Mouse (Mus musculus): Measurements from ENCODE around the gene Crip3.

The Crip3 gene

DNA sequence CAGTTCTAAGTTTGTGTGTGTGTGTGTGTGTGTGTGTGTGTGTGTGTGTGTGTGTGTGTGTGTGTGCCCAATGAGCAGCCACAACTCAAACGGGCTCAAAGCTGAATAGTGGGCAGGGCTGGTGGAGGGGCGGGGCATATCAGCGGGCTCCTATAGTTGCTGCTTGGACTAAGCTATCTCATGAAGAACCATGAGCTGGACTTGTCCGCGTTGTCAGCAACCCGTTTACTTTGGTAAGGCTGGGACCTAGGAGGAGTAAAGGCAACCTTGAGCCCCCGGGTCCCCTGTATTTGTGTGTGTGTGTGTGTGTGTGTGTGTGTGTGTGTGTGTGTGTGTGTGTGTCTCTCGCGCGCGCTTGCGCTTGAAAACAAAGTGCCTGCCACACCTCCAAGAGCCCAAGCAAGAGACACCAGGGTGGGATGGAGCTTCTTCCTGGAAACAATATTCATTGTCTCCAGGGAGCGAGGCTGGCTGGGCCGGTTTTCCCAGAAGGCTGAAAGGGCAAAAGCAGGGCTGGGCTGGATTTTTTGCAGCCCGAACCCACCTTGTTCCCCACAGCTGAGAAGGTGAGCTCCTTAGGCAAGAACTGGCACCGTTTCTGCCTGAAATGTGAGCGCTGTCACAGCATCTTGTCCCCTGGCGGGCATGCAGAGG lies at the start of gene Crip3:
Gene Crip3 (plus strand): TSS at position 166 of the 654 bp plus-strand sequence.
- no peak for DNase-seq (ENCODE audit: low spot score in 2 of 2)

GRCm38 (mm10) chr17:46383294-46384060 lies 45.2 kb upstream of the Crip3 start, which contains the start of gene Zfp318:
Gene Zfp318, plus strand, starts transcription at chr17:46383731.
- peak; percentile 98 for DNase-seq (ENCODE audit: low spot score in 2 of 2)

DNA sequence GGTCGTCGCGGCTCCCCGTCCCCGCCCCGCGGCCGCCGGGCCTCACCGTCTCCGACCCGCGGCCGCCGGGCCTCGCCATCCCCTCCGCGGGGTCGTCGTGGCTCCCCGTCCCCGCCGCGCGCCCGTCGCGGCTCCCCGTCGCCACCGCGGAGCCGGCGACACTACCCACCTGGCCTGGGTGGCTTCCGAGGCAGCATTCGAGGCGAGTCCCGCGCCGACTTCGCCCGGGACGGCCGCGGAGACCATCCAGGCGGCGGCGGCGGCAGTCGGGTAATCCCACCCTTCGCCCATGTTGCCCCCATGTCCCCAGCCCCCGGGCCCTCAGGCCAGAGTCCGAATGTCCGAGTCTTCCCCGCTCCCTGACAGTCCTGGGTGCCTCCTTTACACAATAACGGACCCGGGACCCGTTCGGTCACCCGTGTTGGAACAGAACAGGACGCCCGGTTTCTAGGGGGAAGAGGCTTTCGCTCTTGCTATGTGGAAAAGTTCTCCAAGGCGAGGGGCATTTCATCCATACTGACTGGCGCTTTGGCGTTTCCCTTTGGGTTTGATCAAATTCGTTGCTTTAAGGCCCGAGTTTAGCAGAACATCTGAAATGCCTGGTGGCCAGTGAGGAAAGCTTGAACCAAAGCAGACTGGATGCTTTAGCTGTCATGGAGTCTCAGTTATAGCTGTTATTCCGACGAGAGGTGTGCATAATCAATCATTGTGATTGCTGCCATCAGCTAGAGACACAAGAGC lies 44.5 kb upstream of the Crip3 start:
- DNase-seq (ENCODE audit: low spot score in 2 of 2): peak; percentile 30 to 46

DNA sequence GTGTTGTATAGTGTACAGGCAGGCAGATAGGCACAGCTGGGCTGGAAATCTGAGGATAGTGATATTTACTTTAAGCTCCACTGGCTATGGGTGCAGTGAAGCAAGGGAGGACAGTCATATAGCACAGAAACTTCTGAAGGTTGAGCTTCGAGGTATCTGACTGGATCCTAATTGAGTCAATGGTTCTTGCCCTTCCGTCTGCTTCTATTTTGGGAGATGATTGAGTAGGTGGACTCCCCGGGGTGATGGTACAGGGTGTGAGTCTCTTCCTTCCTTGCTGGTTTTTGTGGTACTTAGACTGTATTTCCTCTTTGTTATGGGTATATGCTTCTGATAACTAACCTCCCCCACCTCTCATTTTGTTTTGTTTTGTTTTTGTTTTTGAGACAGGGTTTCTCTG lies 40.5 kb upstream of the Crip3 start:
- DNase-seq (ENCODE audit: low spot score in 2 of 2): no peak

- peak in 1 of 2 experiments; percentile 40 for DNase-seq (ENCODE audit: low spot score in 2 of 2)
These were observed 35.7 kb upstream of the Crip3 start for GRCm38 (mm10) chr17:46393012-46393411.

DNA sequence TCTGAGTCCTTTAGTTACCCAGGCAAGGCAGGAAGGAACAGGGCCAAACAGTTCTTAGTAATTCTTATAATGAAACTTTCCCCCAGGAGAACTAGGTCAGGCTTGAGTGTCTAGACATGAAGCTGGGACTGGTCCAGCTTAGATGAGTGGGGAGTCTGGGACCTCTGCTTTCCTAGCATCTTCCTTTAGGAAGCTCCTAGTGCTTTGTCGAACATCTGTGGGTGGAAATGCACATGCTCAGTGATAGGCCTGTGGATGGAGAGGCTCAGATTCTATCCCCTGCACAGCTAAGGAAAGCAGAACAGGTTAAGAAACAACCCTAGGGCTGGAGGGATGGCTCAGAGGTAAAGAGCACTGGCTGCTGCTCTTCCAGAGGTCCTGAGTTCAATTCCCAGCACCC lies 34.1 kb upstream of the Crip3 start:
- DNase-seq (ENCODE audit: low spot score in 2 of 2): no peak

DNA sequence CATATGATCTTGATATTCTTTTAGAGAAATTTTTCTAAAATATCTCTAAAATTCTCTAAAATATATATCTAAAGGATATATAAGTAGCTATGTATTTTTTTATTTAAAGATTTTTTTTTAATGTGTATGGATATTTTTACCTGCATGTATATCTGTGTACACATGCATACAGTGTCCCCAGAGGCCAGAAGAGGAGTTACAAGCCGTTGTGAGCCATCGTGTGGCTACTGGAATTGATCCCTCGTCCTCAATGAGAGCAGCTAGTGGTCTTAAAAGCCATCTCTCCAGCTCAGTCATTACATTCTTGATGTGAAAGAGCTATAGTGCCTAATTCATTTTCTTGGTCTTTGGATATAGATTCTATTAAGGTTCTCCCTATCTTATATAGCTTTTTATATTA lies 20.2 kb upstream of the Crip3 start:
- no peak for DNase-seq (ENCODE audit: low spot score in 2 of 2)

DNA sequence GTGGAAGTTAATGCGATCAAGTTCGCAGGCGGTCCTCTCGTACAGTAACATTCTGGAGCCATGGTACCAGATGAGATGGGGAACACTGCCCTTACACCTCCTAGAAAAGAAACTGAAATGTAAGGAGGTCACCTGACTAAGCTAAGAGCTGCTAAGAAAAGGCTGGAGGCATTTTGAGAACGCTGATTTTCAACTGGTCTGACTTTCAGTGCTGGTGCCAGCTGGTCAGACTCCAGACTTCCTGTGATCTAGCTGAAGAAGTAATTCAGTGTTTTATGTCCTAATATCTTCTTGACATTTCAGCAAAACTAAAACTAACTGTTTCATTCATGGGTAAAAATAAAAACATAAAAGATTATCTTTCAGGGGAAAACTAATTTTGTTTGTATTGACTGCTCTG lies 10.1 kb upstream of the Crip3 start:
- peak in 1 of 2 experiments; percentile 17 for DNase-seq (ENCODE audit: low spot score in 2 of 2)

DNA sequence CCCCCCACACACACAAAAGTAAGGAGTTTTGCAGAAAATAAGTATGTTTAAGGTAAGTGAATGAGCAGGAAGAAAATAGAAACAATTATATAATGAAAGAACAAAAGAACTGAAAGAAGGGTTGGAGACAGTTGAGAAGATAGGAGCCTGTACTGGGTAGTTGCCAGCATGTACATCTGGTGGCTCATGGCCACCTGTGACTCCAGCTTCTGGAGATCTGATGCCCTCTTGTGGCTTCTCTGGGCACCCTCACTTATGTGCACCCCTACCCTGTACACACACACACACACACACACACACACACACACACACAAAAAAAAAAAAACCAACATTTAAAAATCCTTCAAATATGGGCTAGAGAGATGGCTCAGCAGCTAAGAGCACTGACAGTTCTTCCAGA lies 9.0 kb upstream of the Crip3 start:
- peak in 1 of 2 experiments; percentile 19 for DNase-seq (ENCODE audit: low spot score in 2 of 2)

GRCm38 (mm10) chr17:46426496-46426895 lies 2.2 kb upstream of the Crip3 start:
- DNase-seq (ENCODE audit: low spot score in 2 of 2): no peak

- peak in 1 of 2 experiments; percentile 35 for DNase-seq (ENCODE audit: low spot score in 2 of 2)
These were observed 4.9 kb downstream of the Crip3 start for GRCm38 (mm10) chr17:46433627-46434026.

DNA sequence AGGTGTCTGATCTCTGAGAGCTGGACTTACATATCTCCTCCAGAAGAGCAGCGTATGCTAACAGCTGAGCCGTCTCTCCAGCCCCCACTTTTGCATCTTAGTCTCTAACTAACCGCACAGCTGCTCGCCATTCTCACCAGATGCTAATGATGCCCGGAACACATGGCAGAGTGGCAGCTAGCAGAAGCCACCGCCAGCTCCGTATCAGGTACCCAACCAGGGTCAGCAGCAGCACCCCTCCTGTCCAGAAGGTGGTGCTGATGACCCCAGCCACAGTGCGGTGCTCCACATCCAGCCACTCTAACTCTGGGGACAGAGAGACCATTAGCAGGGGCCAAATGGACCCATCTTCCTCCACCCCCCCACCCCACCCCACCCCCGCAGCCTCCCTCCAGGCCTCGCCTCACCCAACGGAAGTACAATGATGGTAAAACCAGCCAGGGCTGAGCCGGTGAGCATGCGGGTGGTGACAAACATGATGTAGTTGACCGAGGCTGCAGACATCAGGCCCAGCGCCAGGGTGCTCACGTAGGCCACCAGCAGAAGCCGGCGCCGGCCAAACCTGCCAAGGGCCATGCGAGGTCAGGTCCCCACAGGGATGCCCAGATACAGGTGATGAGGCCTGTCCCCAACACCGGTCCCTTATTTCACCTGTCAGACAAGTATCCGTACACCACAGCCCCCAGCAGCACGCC lies 8.1 kb downstream of the Crip3 start:
- peak in 1 of 2 experiments; percentile 58 for DNase-seq (ENCODE audit: low spot score in 2 of 2)

GRCm38 (mm10) chr17:46438298-46438873 lies 9.7 kb downstream of the Crip3 start, which contains the start of gene Slc22a7:
Gene Slc22a7, minus strand, starts transcription at chr17:46438457.
- DNase-seq (ENCODE audit: low spot score in 2 of 2): no peak

GRCm38 (mm10) chr17:46439176-46439575 lies 10.4 kb downstream of the Crip3 start:
- DNase-seq (ENCODE audit: low spot score in 2 of 2): no peak

GRCm38 (mm10) chr17:46444839-46445579 lies 16.3 kb downstream of the Crip3 start:
- no peak for DNase-seq (ENCODE audit: low spot score in 2 of 2)

GRCm38 (mm10) chr17:46446264-46446663 lies 17.5 kb downstream of the Crip3 start:
- no peak for DNase-seq (ENCODE audit: low spot score in 2 of 2)

- no peak for DNase-seq (ENCODE audit: low spot score in 2 of 2)
These were observed 24.0 kb downstream of the Crip3 start for GRCm38 (mm10) chr17:46452683-46453082.

GRCm38 (mm10) chr17:46453302-46453948 lies 24.7 kb downstream of the Crip3 start:
- no peak for DNase-seq (ENCODE audit: low spot score in 2 of 2)

DNA sequence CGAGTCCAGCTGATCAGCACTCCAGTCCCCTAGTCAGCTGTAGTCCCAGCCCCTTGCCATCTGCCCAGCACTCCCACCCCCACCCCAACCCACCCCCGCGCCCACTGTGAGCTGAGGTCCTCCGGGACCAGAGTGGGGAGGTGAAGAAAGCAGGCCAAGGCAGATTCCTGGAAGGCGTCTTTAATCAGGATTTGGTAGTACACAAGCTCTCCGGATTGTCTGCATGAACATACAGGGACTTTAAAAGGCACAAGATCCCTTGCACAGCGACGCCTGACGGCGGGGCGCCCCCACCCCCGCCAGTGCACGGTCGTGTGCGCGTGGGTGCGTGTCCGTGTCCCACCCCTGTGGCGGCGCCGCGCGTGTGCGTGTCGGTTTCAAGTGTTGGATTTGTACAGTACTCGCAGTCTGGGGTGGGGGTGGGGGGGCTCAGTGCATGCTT lies 25.3 kb downstream of the Crip3 start:
- no peak for DNase-seq (ENCODE audit: low spot score in 2 of 2)

DNA sequence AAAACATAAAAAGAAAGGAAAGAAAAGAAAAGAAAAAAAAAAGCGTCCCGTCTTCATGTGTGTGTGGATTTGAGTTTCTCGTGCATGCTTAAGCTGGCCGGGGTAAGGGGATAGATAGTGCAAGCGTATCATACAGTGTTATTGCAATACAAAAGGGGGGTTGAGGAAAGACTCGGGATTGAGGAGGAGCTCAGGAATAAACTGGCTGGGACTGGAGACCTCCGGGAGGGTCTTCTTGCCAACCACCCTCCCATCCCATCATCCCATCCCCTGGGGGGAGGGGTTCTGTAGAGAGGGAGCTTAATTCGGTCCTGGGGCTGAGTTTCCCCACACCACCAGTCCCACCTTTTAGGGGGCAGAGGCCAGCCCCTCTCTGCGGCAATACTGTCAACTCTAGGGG lies 25.8 kb downstream of the Crip3 start:
- no peak for DNase-seq (ENCODE audit: low spot score in 2 of 2)

Measured in right cerebral cortex, postnatal 10 days (tissue).